Mouse (Mus musculus): Measurements from ENCODE around the gene Coro6. TPM values are rescaled to one million over a fixed set of nuclear protein-coding genes. Genes with fewer than 3 reads are reported as not detected.

Gene Coro6
- polyA plus RNA-seq, 1 experiment: not detected

DNA sequence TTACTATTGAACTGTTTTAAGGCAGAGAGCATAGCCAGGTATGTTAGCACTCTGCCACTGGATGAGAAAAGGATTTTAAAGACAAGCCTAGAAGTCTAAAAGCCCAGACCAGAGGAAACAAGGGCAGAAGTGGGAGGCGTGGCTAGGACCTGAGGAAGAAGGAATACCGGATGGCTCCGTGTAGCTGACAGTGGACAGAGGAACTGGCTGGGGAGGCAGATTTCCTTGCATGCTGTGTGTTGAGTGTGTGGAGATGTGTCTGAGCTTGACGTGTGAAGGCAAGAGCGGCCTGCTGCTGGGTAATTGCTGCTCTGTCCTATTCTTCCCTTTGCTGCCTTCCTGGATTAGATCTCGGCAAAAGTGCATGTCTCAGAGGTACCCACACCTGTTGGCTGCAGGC is 40.3 kb downstream of the Coro6 start:
- TF ChIP-seq CTCF (IDR thresholded peaks at IDR 0.05; ENCODE audit: insufficient read depth, low read depth, low read length) (no peak), POLR2A (IDR thresholded peaks at IDR 0.05; ENCODE audit: insufficient read depth, low read depth, low read length) (no peak)
- Histone ChIP-seq H3K27ac (ENCODE audit: insufficient read depth, low read depth, low read length) (no peak overlapping the region), H3K4me1 (ENCODE audit: control insufficient read depth, insufficient read depth, low read length) (peaks cover 30% of the 10 kb centered on the region), H3K4me3 (ENCODE audit: insufficient read depth, low read depth, low read length) (no peak overlapping the region)
- WGBS: 80% methylated on average over 6 of the region's 6 CpGs

DNA sequence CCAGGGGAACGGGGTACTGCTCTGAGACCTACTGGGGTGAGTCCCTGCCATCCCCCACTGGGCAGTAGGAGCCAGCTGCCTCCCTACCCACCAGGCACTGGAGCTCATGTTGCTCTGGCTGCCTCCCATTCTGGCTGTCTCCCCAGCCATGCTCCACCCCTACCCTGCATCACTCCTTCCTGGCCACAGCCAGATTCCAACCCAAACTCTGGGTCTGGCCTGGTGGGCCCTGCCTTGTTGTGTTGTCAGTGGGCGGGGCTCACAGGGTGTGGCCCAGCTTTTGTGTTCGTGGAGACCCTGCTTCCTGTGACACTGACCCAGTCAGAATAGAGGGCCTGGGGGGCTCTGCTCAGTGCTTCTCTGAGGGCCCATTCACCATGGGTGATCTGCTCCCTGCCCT is 41.3 kb downstream of the Coro6 start:
- TF ChIP-seq CTCF (IDR thresholded peaks at IDR 0.05; ENCODE audit: insufficient read depth, low read depth, low read length) (no peak), POLR2A (IDR thresholded peaks at IDR 0.05; ENCODE audit: insufficient read depth, low read depth, low read length) (no peak)
- Histone ChIP-seq H3K4me3 (ENCODE audit: insufficient read depth, low read depth, low read length) (no peak overlapping the region), H3K27ac (ENCODE audit: insufficient read depth, low read depth, low read length) (no peak overlapping the region), H3K4me1 (ENCODE audit: control insufficient read depth, insufficient read depth, low read length) (peaks cover 25% of the 10 kb centered on the region)
- WGBS: 52% methylated on average over 3 of the region's 3 CpGs

DNA sequence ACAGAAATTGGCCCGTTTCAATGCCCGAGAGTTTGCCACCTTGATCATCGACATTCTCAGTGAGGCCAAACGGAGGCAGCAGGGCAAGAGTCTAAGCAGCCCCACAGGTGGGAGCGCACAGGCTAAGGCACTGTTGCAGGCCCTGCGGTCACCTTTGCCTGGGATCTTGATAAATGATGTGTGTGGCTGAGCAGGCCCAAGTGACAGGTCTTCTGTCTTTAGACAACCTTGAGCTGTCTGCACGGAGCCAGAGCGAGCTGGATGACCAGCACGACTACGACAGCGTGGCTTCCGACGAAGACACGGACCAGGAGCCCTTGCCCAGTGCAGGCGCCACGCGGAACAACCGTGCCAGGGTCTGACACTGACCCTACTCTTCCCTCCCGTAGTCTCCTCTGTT is 42.2 kb downstream of the Coro6 start:
- Histone ChIP-seq H3K27ac (ENCODE audit: insufficient read depth, low read depth, low read length) (no peak overlapping the region), H3K4me3 (ENCODE audit: insufficient read depth, low read depth, low read length) (no peak overlapping the region), H3K4me1 (ENCODE audit: control insufficient read depth, insufficient read depth, low read length) (peaks cover 25% of the 10 kb centered on the region)
- 93% methylated on average over 19 of the region's 19 CpGs for WGBS
- no peak for TF ChIP-seq POLR2A (IDR thresholded peaks at IDR 0.05; ENCODE audit: insufficient read depth, low read depth, low read length)
- TF ChIP-seq CTCF (IDR thresholded peaks at IDR 0.05; ENCODE audit: insufficient read depth, low read depth, low read length): no peak

DNA sequence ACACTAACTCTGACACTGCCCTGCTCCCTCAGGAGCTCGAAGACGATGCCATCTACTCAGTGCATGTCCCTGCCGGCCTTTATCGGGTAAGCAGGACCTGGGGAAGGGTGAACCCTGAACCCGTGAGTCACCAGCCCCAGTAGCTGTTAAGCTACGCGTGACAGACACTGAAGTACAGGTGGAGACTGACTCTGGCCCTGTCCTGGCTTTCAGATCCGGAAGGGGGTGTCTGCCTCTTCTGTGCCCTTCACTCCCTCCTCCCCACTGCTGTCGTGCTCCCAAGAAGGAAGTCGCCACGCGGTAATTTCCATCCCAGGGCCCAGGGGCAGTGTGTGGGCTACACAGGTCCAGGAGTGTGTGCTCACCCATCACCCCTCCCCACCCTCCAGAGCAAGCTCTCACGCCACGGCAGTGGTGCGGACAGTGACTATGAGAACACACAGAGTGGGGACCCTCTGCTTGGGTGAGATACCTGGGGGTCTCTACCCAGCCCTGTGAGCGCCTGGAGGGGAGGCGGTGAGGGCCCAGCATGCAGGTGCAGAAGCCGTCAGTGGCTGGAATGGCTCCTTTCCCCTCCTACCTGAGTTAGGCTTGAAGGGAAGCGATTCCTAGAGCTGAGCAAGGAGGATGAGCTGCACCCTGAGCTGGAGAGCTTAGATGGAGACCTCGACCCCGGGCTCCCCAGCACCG is 43.2 kb downstream of the Coro6 start:
- H3K4me1 ChIP-seq (ENCODE audit: control insufficient read depth, insufficient read depth, low read length): peaks cover 21% of the 10 kb centered on the region
- whole genome bisulfite sequencing: 86% methylated on average over 22 of the region's 22 CpGs
- no peak for TF ChIP-seq POLR2A (IDR thresholded peaks at IDR 0.05; ENCODE audit: insufficient read depth, low read depth, low read length)
- no peak for TF ChIP-seq CTCF (IDR thresholded peaks at IDR 0.05; ENCODE audit: insufficient read depth, low read depth, low read length)
- H3K27ac ChIP-seq (ENCODE audit: insufficient read depth, low read depth, low read length): no peak overlapping the region
- H3K4me3 ChIP-seq (ENCODE audit: insufficient read depth, low read depth, low read length): no peak overlapping the region

DNA sequence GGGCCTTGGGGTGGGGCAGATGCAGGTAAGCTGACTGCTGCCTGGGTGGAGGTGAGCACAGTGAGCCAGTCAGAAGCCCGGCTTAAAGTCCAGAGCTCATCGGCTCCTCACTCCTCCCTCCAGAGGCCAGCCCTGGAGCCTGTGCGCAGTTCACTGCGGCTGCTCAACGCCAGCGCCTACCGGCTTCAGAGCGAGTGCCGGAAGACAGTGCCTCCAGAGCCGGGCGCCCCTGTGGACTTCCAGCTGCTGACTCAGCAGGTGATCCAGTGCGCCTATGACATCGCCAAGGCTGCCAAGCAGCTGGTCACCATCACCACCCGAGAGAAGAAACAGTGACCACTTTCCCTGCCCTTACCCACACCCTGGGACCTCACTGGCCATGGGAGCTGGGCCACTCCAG is 44.1 kb downstream of the Coro6 start:
- peaks cover 15% of the 10 kb centered on the region for H3K4me1 ChIP-seq (ENCODE audit: control insufficient read depth, insufficient read depth, low read length)
- H3K27ac ChIP-seq (ENCODE audit: insufficient read depth, low read depth, low read length): no peak overlapping the region
- H3K4me3 ChIP-seq (ENCODE audit: insufficient read depth, low read depth, low read length): no peak overlapping the region
- TF ChIP-seq POLR2A (IDR thresholded peaks at IDR 0.05; ENCODE audit: insufficient read depth, low read depth, low read length): no peak
- TF ChIP-seq CTCF (IDR thresholded peaks at IDR 0.05; ENCODE audit: insufficient read depth, low read depth, low read length): no peak
- WGBS: 79% methylated on average over 14 of the region's 14 CpGs

DNA sequence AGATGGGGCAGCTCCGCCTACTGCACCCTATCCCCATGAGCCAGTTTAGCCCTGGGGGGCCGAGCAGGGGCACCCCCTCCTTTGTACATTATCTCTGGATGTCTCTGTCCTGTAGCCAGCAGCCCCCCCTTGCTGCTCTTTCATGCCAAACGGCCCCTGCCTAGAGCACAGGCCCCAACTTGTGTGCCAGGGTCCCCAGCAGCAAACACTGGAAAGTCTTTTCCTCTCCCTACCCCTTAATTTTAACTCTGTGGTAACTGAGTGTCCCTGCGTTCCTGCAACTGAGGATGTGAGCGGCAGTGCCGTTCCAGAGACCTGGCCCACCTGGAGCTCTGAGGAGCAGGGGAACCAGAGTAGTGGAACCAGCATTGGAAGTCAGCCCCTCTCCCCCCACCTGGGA is 44.7 kb downstream of the Coro6 start:
- peaks cover 15% of the 10 kb centered on the region for H3K4me1 ChIP-seq (ENCODE audit: control insufficient read depth, insufficient read depth, low read length)
- H3K27ac ChIP-seq (ENCODE audit: insufficient read depth, low read depth, low read length): no peak overlapping the region
- 85% methylated on average over 6 of the region's 6 CpGs for WGBS
- H3K4me3 ChIP-seq (ENCODE audit: insufficient read depth, low read depth, low read length): no peak overlapping the region
- no peak; the same call in 1 of the 2 replicates for TF ChIP-seq CTCF (IDR thresholded peaks at IDR 0.05; ENCODE audit: insufficient read depth, low read depth, low read length)
- TF ChIP-seq POLR2A (IDR thresholded peaks at IDR 0.05; ENCODE audit: insufficient read depth, low read depth, low read length): no peak

DNA sequence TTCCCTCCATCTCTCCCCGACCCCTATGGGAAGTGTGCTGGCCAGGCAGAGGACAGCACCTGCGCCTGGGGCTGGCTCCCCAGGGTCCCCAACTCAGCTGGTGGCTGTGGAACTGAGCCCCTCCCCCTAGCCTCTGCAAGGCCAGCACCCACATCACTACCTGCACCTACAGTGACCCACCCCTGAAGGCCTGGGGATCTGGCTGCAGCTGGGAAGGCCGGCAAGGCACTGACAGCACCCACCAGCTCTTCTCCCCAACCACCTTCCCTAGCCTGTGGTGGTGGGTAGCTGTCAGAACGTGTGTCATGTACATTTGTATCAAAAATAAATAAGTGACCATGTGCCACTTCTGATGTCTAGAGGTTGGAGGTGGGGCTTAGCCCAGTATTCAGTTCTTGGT is 45.2 kb downstream of the Coro6 start:
- TF ChIP-seq CTCF (IDR thresholded peaks at IDR 0.05; ENCODE audit: insufficient read depth, low read depth, low read length): 0 out of 2 replicates have a peak, but pooled peaks have one; percentile 6
- no peak for TF ChIP-seq POLR2A (IDR thresholded peaks at IDR 0.05; ENCODE audit: insufficient read depth, low read depth, low read length)
- Histone ChIP-seq H3K4me3 (ENCODE audit: insufficient read depth, low read depth, low read length) (no peak overlapping the region), H3K4me1 (ENCODE audit: control insufficient read depth, insufficient read depth, low read length) (peaks cover 16% of the 10 kb centered on the region), H3K27ac (ENCODE audit: insufficient read depth, low read depth, low read length) (no peak overlapping the region)
- WGBS: 76% methylated on average over 4 of the region's 4 CpGs

DNA sequence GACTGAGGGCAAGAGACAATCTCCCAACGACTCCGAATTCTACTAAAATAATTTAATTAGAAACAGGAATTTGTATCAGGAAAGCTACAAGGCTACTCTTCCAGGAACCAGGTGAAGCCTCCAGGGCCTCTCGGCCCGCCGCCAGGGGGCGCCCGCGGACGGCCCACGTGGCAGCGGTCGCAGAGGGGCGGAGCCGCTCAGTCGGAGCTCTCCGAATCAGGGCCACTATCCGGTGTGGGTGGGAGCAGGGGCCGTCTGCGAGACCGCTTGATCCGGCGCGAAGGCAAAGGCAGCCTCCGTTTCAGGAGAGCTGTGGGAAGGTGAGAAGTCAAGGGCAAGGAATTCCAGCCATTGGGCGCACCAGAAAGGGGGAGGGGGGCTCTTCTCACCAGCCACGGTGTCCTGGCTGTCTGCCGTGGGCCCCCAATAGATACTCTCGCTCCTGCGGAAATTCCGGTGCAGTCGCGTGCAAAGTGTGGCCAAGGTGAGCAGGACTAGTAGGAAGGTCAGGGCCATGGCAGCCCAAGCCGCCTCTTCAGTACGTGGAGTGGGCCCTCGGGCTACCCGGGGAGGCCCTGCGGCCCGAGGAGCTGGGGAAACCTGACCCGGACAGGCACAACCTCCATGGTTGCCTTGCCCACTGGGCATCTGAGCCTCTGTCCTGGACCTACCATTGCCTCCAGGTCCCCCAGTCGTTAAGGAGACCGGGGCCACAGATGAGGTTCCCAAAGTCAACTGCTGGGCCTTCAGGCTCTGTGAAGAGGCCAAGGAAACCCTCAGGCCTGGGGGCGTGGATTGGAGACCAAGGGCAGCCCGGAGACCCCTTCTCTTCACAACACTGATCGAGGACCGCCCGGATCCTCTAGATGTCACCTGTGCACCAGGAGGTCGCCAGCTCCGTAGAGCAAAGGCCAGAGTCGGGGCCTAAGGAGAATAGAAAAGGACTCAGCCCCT is 46.1 kb downstream of the Coro6 start:
- Histone ChIP-seq H3K27ac (ENCODE audit: insufficient read depth, low read depth, low read length) (no peak overlapping the region), H3K4me3 (ENCODE audit: insufficient read depth, low read depth, low read length) (peak overlapping the region; percentile 54), H3K4me1 (ENCODE audit: control insufficient read depth, insufficient read depth, low read length) (peaks cover 22% of the 10 kb centered on the region)
- WGBS: 21% methylated on average over 49 of the region's 49 CpGs
- 0 out of 2 replicates have a peak, but pooled peaks have one; percentile 27 for TF ChIP-seq POLR2A (IDR thresholded peaks at IDR 0.05; ENCODE audit: insufficient read depth, low read depth, low read length)
- TF ChIP-seq CTCF (IDR thresholded peaks at IDR 0.05; ENCODE audit: insufficient read depth, low read depth, low read length): peak; percentile 85

DNA sequence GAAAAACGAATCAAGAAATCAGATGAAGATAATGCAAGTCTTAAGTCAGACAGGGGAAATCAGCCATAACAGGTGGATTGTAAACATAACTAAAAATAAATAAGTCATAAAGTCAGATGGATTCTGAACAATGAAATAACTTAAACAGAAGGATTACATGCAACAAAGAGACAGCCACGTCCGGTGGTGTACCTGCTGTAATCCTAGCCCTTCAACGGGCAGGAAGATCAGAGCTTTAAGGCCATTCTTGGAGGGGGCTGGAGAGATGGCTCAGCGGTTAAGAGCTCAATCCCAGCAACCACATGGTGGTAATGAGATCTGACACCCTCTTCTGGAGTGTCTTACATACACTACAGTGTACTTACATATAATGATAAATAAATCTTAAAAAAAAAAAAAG is 49.1 kb downstream of the Coro6 start:
- whole genome bisulfite sequencing: 88% methylated on average over 5 of the region's 5 CpGs
- H3K27ac ChIP-seq (ENCODE audit: insufficient read depth, low read depth, low read length): no peak overlapping the region
- no peak overlapping the region for H3K4me3 ChIP-seq (ENCODE audit: insufficient read depth, low read depth, low read length)
- H3K4me1 ChIP-seq (ENCODE audit: control insufficient read depth, insufficient read depth, low read length): peaks cover 39% of the 10 kb centered on the region
- TF ChIP-seq CTCF (IDR thresholded peaks at IDR 0.05; ENCODE audit: insufficient read depth, low read depth, low read length): no peak
- no peak for TF ChIP-seq POLR2A (IDR thresholded peaks at IDR 0.05; ENCODE audit: insufficient read depth, low read depth, low read length)
